Mouse (Mus musculus) G1E (cell line): ENCODE results near the gene Erich6. TPM values are rescaled to one million over a fixed set of nuclear protein-coding genes. Genes with fewer than 3 reads are reported as not detected.

Source experiments
- ATAC-seq: 2 replicates; pipeline ENCODE4 v1.8.0; 2016; ENCODE audit warnings: mild to moderate bottlenecking; ENCODE audit not compliant: insufficient number of reproducible peaks, poor library complexity, low FRiP score, severe bottlenecking; ENCODE audit errors: extremely low read depth
- DNase-seq: peaks from one replicate; pipeline ENCODE4 v3.0.0; 2012; ENCODE audit warnings: low spot score
- H3K27me3 ChIP-seq: 2 replicates; pipeline ENCODE4 v1.6.1; 2012; ENCODE audit warnings: mild to moderate bottlenecking, low read length, inconsistent platforms; ENCODE audit not compliant: insufficient read depth
- H3K36me3 ChIP-seq: replicated peaks from 2 replicates; pipeline ENCODE3; 2012; ENCODE audit warnings: mild to moderate bottlenecking, inconsistent platforms
- H3K4me1 ChIP-seq: 2 replicates; pipeline ENCODE4 v1.6.1; 2012; ENCODE audit warnings: low read depth, low read length, inconsistent platforms, mixed read lengths; ENCODE audit not compliant: insufficient read depth
- H3K4me3 ChIP-seq: 2 replicates; pipeline ENCODE4 v1.5.1; 2012; ENCODE audit warnings: low read depth, mild to moderate bottlenecking, inconsistent platforms, low read length, moderate library complexity, mixed read lengths
- H3K9me3 ChIP-seq: replicated peaks from 2 replicates; pipeline ENCODE4 v1.6.1; 2012; ENCODE audit warnings: inconsistent platforms
- CTCF ChIP-seq: IDR thresholded peaks from 2 replicates; pipeline ENCODE4 v1.5.1; 2012; ENCODE audit warnings: low read depth, low read length, inconsistent platforms, mixed read lengths
- GATA1 ChIP-seq: IDR thresholded peaks from 2 replicates; pipeline ENCODE4 v1.6.1; 2012; ENCODE audit warnings: borderline replicate concordance, low read length, inconsistent platforms, mixed read lengths
- GATA2 ChIP-seq: IDR thresholded peaks from 2 replicates; pipeline ENCODE4 v1.6.1; 2012; ENCODE audit warnings: low read depth, low read length, inconsistent platforms, borderline replicate concordance
- POLR2AphosphoS5 ChIP-seq: IDR thresholded peaks from 2 replicates; pipeline ENCODE4 v1.6.1; 2012; ENCODE audit warnings: low read depth, low read length, inconsistent platforms; ENCODE audit not compliant: insufficient replicate concordance
- TAL1 ChIP-seq: conservative IDR thresholded peaks from 2 replicates; pipeline ENCODE4 v1.6.1; 2012; ENCODE audit warnings: low read depth, low read length, inconsistent platforms, mixed read lengths
- polyA plus RNA-seq: library from polyadenylated mRNA; stranded (reverse); fragments of >175 nt; gene quantifications from 2 replicates; pipeline ENCODE4 v1.2.3, GENCODE M21; 2012
- total RNA-seq, 2 experiments: library from RNA; stranded (forward) in 1 of 2; stranded (reverse) in 1 of 2; fragments of 200-1000 nt in 1 of 2; fragments of >200 nt in 1 of 2; fragmentation: Nextera tagmentation in 1 of 2; gene quantifications; 2 replicates each; pipeline ENCODE4 v1.2.3; 2014 to 2017

The Erich6 gene
- total RNA-seq (2014; fragmentation: Nextera tagmentation) (not detected in 2 replicates), total RNA-seq (2017) (0.06 TPM in 1 of 2 replicates, not detected in the other), polyA plus RNA-seq (not detected in 2 replicates)

DNA sequence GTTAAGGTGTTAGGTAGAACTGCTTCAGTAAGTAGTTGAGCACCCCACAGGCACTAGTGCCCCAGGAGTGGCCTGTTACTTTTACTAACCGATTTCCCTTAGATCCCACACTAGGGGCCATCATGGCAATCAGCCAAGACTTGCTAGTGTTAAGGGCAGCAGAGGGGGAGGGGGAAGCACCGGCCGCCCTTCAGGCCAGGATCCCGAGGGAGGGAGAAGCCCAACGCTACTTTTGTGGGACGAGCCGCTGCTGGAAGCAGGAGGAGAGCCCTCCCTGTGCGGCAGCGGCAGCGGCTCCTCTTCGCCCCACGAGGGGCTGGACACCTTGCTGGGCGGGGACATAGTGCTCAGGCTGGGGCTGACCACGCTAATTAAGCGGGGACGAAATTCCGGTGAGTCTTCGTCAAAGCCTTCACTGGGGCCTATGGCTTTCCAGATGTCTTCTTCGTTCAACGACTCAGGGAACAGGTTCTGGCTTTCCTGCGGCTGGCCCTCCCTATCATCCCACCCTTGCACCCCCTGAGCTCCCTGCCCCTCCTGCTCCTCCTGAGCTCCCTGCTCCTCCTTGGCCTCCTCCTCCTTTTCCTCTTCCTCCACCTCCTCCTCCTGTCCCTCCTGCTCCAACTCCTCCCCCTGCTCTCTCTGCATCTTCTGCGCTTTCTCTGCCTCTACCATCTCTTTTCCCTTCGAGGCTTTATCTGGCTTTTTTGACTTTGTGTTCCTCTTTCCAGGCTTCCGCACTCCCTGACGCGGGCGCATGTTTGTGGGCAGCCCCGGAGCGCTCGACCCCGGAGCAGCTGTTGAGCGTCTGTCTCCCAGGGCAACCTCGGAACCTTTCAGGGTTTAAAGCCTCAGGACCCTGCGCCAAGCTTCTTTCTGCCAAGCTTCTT is at the start of gene Erich6:
Gene Erich6, minus strand, starts transcription at position 802 of the 890 bp plus-strand sequence.
- TF ChIP-seq TAL1 (no peak), GATA1 (no peak), GATA2 (no peak), CTCF (no peak), POLR2AphosphoS5 (no peak)
- H3K27me3 ChIP-seq, result peaks cover 15% of the 10 kb centered on the region
- DNase-seq (no peak), ATAC-seq (no peak)
- no peaks in the 10 kb centered on the region for H3K9me3 ChIP-seq
- H3K36me3 ChIP-seq, result no peaks in the 10 kb centered on the region
- H3K4me3 ChIP-seq, result no peak within 1 kb of the TSS
- no peaks in the 10 kb centered on the region for H3K4me1 ChIP-seq

- no peak for TF ChIP-seq TAL1
- no peak for TF ChIP-seq GATA2
- Histone ChIP-seq H3K36me3 (peaks cover 53% of the 10 kb centered on the region), H3K4me1 (peaks cover 17% of the 10 kb centered on the region), H3K9me3 (no peaks in the 10 kb centered on the region), H3K27me3 (no peaks in the 10 kb centered on the region), H3K4me3 (no peak overlapping the region)
- ATAC-seq, result no peak
- no peak for DNase-seq
Measured at GRCm38 (mm10) chr3:58686206-58686921, 49.4 kb upstream of the Erich6 start.

DNA sequence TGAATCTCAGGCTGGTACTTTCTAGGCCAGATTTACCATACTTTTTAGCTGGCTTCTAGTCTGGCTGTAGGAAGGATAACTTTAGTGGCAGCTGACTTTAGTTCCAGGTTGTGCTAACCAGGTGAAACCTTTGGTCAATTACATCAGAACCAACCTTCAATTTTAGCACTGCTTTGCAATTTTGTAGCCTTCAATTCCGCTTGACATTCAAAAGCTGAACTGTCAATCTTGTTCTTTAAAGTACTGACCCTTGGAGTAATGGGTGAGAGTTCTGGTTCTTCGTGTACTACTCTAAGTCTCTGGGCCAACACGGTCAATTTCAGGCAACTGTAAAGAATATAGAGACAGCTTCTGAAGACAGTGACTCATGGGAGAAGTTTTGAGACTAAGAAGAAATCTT is 48.4 kb upstream of the Erich6 start:
- no peak for DNase-seq
- H3K4me1 ChIP-seq, result peaks cover 9% of the 10 kb centered on the region
- ATAC-seq, result no peak
- no peak for TF ChIP-seq POLR2AphosphoS5
- TF ChIP-seq CTCF, result no peak
- no peak for TF ChIP-seq GATA2
- TF ChIP-seq TAL1, result no peak
- no peaks in the 10 kb centered on the region for H3K9me3 ChIP-seq
- H3K27me3 ChIP-seq, result no peaks in the 10 kb centered on the region
- peaks cover 59% of the 10 kb centered on the region for H3K36me3 ChIP-seq
- H3K4me3 ChIP-seq, result no peak overlapping the region

DNA sequence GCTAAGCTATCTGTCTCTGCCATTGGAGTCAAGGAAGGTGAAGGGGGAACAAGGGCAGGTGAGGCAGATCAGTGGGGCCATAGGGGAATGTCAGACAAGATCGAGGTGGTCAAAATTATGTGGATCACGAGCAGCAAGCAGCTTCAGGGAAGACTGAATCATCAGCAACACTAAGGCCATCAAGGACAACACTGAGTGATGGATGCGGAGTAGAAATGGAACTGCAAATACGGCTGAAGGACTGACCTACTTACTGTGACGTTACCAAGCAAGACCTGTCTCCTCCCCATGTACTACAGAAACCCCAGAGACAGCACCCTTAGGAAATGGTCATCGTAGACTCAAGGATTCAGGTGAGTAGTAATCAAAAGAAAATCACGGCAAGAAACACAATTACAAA is 46.3 kb upstream of the Erich6 start:
- Histone ChIP-seq H3K36me3 (peaks cover 60% of the 10 kb centered on the region), H3K4me3 (no peak overlapping the region), H3K4me1 (peaks cover 2% of the 10 kb centered on the region; the same call in 1 of the 2 replicates), H3K9me3 (no peaks in the 10 kb centered on the region), H3K27me3 (no peaks in the 10 kb centered on the region)
- ATAC-seq, result no peak
- no peak for DNase-seq
- TF ChIP-seq GATA2 (no peak), GATA1 (no peak), CTCF (no peak), POLR2AphosphoS5 (no peak), TAL1 (no peak)

GRCm38 (mm10) chr3:58682336-58682735 is 45.3 kb upstream of the Erich6 start:
- peaks cover 2% of the 10 kb centered on the region; the same call in 1 of the 2 replicates for H3K4me1 ChIP-seq

GRCm38 (mm10) chr3:58681831-58682230 is 44.8 kb upstream of the Erich6 start:
- no peaks in the 10 kb centered on the region for H3K9me3 ChIP-seq
- TF ChIP-seq GATA1, result no peak
- TF ChIP-seq TAL1, result no peak
- no peak for TF ChIP-seq POLR2AphosphoS5
- TF ChIP-seq GATA2, result no peak
- no peak for TF ChIP-seq CTCF
- peaks cover 68% of the 10 kb centered on the region for H3K36me3 ChIP-seq
- no peak for ATAC-seq
- H3K4me1 ChIP-seq, result peaks cover 2% of the 10 kb centered on the region; the same call in 1 of the 2 replicates
- no peak for DNase-seq
- no peak overlapping the region for H3K4me3 ChIP-seq
- H3K27me3 ChIP-seq, result no peaks in the 10 kb centered on the region

More at GRCm38 (mm10) chr3:58682336-58682735, 45.3 kb upstream of the Erich6 start:
- DNase-seq, result no peak
- no peak for TF ChIP-seq TAL1
- TF ChIP-seq GATA1, result no peak
- no peak for TF ChIP-seq POLR2AphosphoS5
- no peak for TF ChIP-seq CTCF
- TF ChIP-seq GATA2, result no peak
- no peak overlapping the region for H3K4me3 ChIP-seq
- no peaks in the 10 kb centered on the region for H3K9me3 ChIP-seq
- ATAC-seq, result no peak
- no peaks in the 10 kb centered on the region for H3K27me3 ChIP-seq
- peaks cover 64% of the 10 kb centered on the region for H3K36me3 ChIP-seq
